Mouse (Mus musculus): ENCODE measurements at regions not wholly inside any gene's neighbourhood (a gene's known extent, or its start where the extent isn't known, plus 50 kb on each side); places are given as distances from the start of the nearest gene placed in this dataset.

- TF ChIP-seq CTCF (IDR thresholded peaks at IDR 0.05; ENCODE audit: borderline replicate concordance, insufficient read depth, low read length): no peak
- TF ChIP-seq POLR2A (IDR thresholded peaks at IDR 0.05; ENCODE audit: low read depth, low read length): no peak
These were observed 622.5 kb upstream of the Gm19410 start for GRCm38 (mm10) chr8:35143018-35143656.
